Mouse (Mus musculus) cortical plate, adult 2 months (tissue): ENCODE measurements at regions not wholly inside any gene's neighbourhood (a gene's known extent, or its start where the extent isn't known, plus 50 kb on each side); places are given as distances from the start of the nearest gene placed in this dataset.

Experiments
- CTCF ChIP-seq: fragments of 200-500 bp; IDR thresholded peaks from 2 replicates; pipeline ENCODE4 v1.5.1; 2011; ENCODE audit warnings: mild to moderate bottlenecking, control low read depth, low read length; ENCODE audit not compliant: insufficient read depth; ENCODE audit errors: extremely low read depth
- POLR2A ChIP-seq: fragments of 200-500 bp; IDR thresholded peaks from 2 replicates; pipeline ENCODE4 v1.6.1; 2011; ENCODE audit warnings: mild to moderate bottlenecking, low read length, control low read depth; ENCODE audit not compliant: insufficient read depth; ENCODE audit errors: extremely low read depth

GRCm38 (mm10) chr2:72647642-72648041 lies 171.7 kb downstream of the Cdca7 start:
- TF ChIP-seq CTCF: no peak
- TF ChIP-seq POLR2A: no peak
